Mouse (Mus musculus): Measurements from ENCODE around the gene Prkg1. TPM values are rescaled to one million over a fixed set of nuclear protein-coding genes. Genes with fewer than 3 reads are reported as not detected.

Prkg1 gene
- polyA plus RNA-seq, 1 experiment: 0.15 TPM

DNA sequence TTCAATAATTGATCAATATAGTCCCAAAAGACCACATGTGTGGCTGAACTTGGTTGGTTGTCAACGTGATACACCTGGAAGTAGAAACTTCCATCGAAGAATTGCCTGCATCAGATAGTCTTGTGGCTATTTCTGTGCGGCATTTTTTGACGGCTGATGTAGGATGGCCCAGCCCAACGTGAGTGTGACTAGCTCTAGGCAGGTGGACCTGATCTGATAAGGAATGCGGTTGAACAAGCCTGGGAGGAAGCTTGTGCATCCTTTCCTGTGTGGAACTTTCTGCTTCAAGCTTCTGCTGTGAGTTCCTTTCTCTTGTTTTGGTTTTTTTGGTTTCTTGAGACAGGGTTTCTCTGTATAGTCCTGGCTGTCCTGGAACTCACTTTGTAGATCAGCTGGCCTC, 660.1 kb downstream of the Prkg1 start:
- Histone ChIP-seq H3K4me3 (ENCODE audit: insufficient read depth, low read length) (no peak overlapping the region), H3K4me1 (ENCODE audit: control insufficient read depth, insufficient read depth, low read length) (no peaks in the 10 kb centered on the region), H3K27ac (ENCODE audit: insufficient read depth, low read depth, low read length) (no peak overlapping the region)
- TF ChIP-seq CTCF (IDR thresholded peaks at IDR 0.05; ENCODE audit: low read depth, low read length) (no peak), POLR2A (IDR thresholded peaks at IDR 0.05; ENCODE audit: borderline replicate concordance, low read depth, low read length) (no peak)

DNA sequence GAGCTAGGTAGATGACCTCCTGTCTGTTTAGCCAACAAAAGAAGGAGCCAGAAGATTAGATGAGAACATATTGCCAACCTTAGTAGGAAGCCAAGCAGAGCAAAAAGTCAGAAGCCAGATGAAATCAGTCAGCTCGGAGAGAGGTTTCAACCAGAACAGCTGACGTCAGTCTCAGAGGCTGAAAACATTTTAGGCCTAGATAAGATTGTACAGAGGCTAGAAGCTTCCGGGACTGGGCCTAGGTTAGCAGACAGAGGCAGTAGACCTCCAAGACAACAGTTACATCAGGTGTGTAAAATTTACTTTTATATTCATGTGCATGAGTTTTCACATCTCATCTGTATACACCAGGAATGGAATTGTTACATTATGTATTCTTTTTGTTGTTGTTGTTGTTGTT, 665.5 kb downstream of the Prkg1 start:
- Histone ChIP-seq H3K4me3 (ENCODE audit: insufficient read depth, low read length) (no peak overlapping the region), H3K4me1 (ENCODE audit: control insufficient read depth, insufficient read depth, low read length) (no peaks in the 10 kb centered on the region), H3K27ac (ENCODE audit: insufficient read depth, low read depth, low read length) (no peak overlapping the region)
- TF ChIP-seq CTCF (IDR thresholded peaks at IDR 0.05; ENCODE audit: low read depth, low read length) (no peak), POLR2A (IDR thresholded peaks at IDR 0.05; ENCODE audit: borderline replicate concordance, low read depth, low read length) (no peak)

DNA sequence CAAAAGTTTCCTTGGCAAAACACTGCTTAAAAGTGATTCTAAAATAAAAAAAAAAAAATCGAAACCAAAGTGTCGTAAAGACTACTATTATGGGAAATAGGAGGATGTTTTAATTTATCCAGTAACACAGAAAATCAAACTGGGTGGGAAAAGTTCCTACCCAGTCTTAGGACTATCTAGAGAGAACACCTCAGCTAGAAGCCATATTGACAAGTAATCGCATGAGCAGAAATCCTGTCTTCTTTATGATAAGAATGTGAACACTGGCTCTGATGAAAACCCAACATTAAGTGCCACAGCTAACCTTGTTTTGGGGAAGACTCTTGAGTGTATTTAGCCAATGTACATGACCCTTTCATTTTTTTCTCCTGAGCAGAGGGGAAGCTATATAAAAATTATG, 667.0 kb downstream of the Prkg1 start:
- H3K4me3 ChIP-seq (ENCODE audit: insufficient read depth, low read length): no peak overlapping the region
- no peaks in the 10 kb centered on the region for H3K4me1 ChIP-seq (ENCODE audit: control insufficient read depth, insufficient read depth, low read length)
- no peak overlapping the region for H3K27ac ChIP-seq (ENCODE audit: insufficient read depth, low read depth, low read length)
- no peak for TF ChIP-seq POLR2A (IDR thresholded peaks at IDR 0.05; ENCODE audit: borderline replicate concordance, low read depth, low read length)
- no peak for TF ChIP-seq CTCF (IDR thresholded peaks at IDR 0.05; ENCODE audit: low read depth, low read length)

DNA sequence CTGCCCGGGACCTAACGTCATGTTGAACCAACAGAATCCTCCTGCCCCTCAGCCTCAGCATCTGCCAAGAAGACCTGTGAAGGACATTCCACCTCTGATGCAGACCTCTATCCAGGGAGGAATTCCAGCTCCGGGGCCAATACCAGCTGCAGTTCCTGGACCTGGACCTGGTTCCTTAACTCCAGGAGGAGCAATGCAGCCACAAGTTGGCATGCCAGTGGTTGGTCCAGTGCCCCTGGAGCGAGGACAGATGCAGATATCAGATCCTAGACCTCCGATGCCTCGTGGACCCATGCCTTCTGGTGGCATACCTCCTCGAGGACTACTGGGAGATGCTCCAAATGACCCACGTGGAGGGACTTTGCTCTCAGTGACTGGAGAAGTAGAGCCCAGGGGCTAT, 681.1 kb downstream of the Prkg1 start:
- no peak for TF ChIP-seq POLR2A (IDR thresholded peaks at IDR 0.05; ENCODE audit: borderline replicate concordance, low read depth, low read length)
- TF ChIP-seq CTCF (IDR thresholded peaks at IDR 0.05; ENCODE audit: low read depth, low read length): no peak
- peak overlapping the region; percentile 96 for H3K4me3 ChIP-seq (ENCODE audit: insufficient read depth, low read length)
- no peak overlapping the region for H3K27ac ChIP-seq (ENCODE audit: insufficient read depth, low read depth, low read length)
- H3K4me1 ChIP-seq (ENCODE audit: control insufficient read depth, insufficient read depth, low read length): peaks cover 6% of the 10 kb centered on the region; the same call in 1 of the 2 replicates

DNA sequence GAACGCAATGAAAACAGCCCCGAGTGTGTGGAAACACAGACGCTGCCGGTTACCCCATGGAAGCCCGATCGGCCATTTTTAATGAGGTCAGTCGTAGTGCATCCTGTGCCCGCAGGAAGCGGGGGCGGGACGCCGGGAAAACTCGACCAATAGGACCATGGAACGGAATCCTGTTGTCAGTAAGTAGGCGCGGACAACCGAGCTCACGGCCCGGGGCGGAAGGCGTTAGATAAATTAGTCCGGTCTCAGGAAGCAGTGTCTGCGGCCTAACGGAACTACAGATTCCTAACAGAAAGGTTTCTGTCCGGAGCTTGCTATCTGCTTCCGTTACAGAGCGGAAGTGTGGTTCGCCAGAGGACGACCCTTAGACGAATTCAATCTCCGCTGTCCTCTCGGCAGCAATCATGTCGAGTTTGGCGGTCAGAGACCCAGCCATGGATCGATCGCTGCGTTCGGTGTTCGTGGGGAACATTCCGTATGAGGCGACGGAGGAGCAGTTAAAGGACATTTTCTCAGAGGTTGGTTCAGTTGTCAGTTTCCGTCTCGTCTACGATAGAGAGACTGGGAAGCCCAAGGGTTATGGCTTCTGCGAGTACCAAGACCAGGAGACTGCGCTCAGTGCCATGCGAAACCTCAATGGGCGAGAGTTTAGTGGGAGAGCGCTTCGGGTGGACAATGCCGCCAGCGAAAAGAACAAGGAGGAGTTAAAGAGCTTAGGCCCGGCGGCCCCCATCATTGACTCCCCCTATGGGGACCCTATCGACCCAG, 682.0 kb downstream of the Prkg1 start, which contains the start of gene Cstf2t:
TSS of gene Cstf2t (plus strand) at position 176 of the 768 bp plus-strand sequence.
- no peak for TF ChIP-seq POLR2A (IDR thresholded peaks at IDR 0.05; ENCODE audit: borderline replicate concordance, low read depth, low read length)
- TF ChIP-seq CTCF (IDR thresholded peaks at IDR 0.05; ENCODE audit: low read depth, low read length): no peak

DNA sequence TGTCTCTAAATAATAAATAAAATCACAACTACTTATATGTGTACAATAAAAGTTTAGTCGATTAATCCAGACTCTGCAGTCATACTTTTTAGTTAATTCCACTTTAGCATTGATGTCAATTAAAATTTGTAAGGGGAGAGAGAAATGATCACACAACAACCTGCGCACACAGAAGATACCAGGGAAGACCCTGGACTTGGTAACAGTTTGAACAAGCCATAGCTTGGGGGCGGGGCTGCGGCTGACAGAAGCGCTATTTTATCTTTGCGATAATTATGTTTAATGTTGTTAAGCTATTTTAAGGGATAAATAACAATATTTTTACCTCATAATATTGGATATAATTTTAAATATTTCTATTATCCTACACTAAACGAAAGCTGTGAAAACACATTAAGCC, 682.6 kb downstream of the Prkg1 start:
- Histone ChIP-seq H3K27ac (ENCODE audit: insufficient read depth, low read depth, low read length) (peak overlapping the region; percentile 26), H3K4me3 (ENCODE audit: insufficient read depth, low read length) (peak overlapping the region; percentile 47), H3K4me1 (ENCODE audit: control insufficient read depth, insufficient read depth, low read length) (peaks cover 6% of the 10 kb centered on the region; the same call in 1 of the 2 replicates)
- TF ChIP-seq CTCF (IDR thresholded peaks at IDR 0.05; ENCODE audit: low read depth, low read length) (no peak), POLR2A (IDR thresholded peaks at IDR 0.05; ENCODE audit: borderline replicate concordance, low read depth, low read length) (no peak)

More for the DNA sequence above, 682.0 kb downstream of the Prkg1 start, which contains the start of gene Cstf2t:
- H3K4me3 ChIP-seq (ENCODE audit: insufficient read depth, low read length): peak within 1 kb of the TSS; percentile 96
- H3K4me1 ChIP-seq (ENCODE audit: control insufficient read depth, insufficient read depth, low read length): peaks cover 6% of the 10 kb centered on the region; the same call in 1 of the 2 replicates
- H3K27ac ChIP-seq (ENCODE audit: insufficient read depth, low read depth, low read length): peak within 1 kb of the TSS; percentile 65

DNA sequence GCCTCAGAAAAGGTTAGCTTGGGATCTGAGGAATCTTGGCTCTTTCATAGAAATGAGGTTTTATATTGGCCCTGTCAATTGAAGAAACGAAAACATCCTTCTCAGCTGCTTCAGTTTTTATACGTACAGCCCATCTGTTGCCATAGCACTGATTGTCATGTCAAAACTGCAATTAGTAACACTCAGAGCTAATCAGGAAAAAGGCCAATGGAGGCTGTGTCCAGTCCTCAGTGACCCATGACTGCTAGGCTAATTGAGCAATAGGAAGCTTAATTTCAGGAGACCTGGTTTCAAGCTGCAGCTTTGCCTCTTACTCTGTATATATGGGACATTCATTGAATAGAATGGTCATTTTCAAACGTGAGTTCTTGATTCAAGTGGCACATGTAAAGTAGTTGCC, 686.6 kb downstream of the Prkg1 start:
- Histone ChIP-seq H3K4me1 (ENCODE audit: control insufficient read depth, insufficient read depth, low read length) (no peaks in the 10 kb centered on the region), H3K27ac (ENCODE audit: insufficient read depth, low read depth, low read length) (no peak overlapping the region), H3K4me3 (ENCODE audit: insufficient read depth, low read length) (no peak overlapping the region)
- TF ChIP-seq POLR2A (IDR thresholded peaks at IDR 0.05; ENCODE audit: borderline replicate concordance, low read depth, low read length) (no peak), CTCF (IDR thresholded peaks at IDR 0.05; ENCODE audit: low read depth, low read length) (no peak)

DNA sequence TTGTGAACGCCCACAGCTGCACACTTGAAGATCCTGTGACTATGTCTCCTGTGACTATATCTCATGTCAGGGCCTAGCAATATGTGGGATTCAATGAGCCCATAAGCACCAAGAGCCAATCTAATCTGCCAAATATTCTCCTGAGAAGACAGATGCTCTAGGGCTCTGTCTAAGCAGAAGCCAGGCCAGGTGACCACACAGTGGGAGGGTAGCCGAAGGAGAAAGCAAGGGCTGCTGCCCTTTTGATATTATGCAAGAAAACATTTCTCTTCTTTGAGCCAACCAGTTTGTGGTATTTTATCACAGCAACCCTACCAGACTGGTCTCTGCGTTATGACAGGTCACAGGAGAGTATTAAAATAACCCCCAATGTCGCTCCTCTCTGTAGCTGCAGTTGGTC, 688.7 kb downstream of the Prkg1 start:
- H3K4me3 ChIP-seq (ENCODE audit: insufficient read depth, low read length): no peak overlapping the region
- no peak for TF ChIP-seq POLR2A (IDR thresholded peaks at IDR 0.05; ENCODE audit: borderline replicate concordance, low read depth, low read length)
- TF ChIP-seq CTCF (IDR thresholded peaks at IDR 0.05; ENCODE audit: low read depth, low read length): no peak
- H3K4me1 ChIP-seq (ENCODE audit: control insufficient read depth, insufficient read depth, low read length): no peaks in the 10 kb centered on the region
- H3K27ac ChIP-seq (ENCODE audit: insufficient read depth, low read depth, low read length): no peak overlapping the region

DNA sequence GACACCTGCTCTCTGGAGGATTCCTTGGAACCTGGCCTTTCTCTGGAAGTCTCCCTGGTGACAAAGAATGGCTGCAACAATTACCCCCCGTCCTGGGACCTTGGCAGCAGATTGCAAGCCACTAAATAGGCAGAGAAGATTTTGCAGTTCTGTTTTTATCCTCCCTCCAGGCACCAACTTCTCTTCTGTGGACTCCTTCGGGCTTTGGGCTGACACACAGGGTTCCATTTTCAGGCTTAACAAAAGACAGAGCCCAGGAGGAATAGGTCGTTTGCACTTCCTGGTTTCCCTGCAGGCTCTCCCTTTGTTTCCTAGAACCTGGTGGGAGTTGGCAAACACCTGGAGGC, 690.1 kb downstream of the Prkg1 start:
- Histone ChIP-seq H3K4me1 (ENCODE audit: control insufficient read depth, insufficient read depth, low read length) (no peaks in the 10 kb centered on the region), H3K27ac (ENCODE audit: insufficient read depth, low read depth, low read length) (no peak overlapping the region), H3K4me3 (ENCODE audit: insufficient read depth, low read length) (no peak overlapping the region)
- no peak for TF ChIP-seq CTCF (IDR thresholded peaks at IDR 0.05; ENCODE audit: low read depth, low read length)
- no peak for TF ChIP-seq POLR2A (IDR thresholded peaks at IDR 0.05; ENCODE audit: borderline replicate concordance, low read depth, low read length)

DNA sequence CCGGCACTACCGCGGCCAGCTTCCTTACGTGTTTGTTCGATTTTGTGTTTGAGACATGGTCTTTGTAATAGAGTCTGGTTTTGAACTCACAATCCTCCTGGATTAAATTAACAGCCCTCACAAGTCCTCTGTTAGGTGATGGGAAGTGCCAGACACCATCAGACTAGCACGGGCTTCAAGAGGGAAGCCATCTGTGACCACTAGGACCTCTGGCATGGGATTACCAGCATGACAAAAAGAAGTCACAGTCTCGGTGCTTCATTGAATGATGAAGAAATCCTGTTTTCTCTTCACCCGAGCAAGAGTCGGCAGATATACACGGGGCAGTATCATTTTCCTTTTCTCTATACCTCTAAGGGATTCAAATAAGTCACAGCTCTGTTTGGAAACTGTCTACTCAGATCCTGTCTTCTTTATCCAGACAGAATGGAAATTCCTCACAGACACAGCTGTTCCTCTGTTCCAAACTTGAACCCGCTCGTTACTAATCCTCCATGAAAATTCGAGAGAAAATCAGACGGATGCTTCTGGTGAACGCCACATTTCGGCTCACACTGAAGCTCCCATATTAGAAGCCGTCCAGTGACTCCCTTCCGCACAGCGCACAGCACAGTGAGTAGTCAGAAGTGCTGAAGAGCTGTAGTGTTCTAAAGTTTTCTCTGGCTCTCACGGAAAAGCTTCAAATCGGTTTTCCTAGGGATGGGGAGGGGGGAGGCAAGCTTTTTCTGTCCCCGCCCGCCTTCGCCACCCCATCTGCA, 690.7 kb downstream of the Prkg1 start:
- H3K4me1 ChIP-seq (ENCODE audit: control insufficient read depth, insufficient read depth, low read length): no peaks in the 10 kb centered on the region
- TF ChIP-seq POLR2A (IDR thresholded peaks at IDR 0.05; ENCODE audit: borderline replicate concordance, low read depth, low read length): no peak
- no peak for TF ChIP-seq CTCF (IDR thresholded peaks at IDR 0.05; ENCODE audit: low read depth, low read length)
- H3K27ac ChIP-seq (ENCODE audit: insufficient read depth, low read depth, low read length): no peak overlapping the region
- H3K4me3 ChIP-seq (ENCODE audit: insufficient read depth, low read length): no peak overlapping the region
